Mouse (Mus musculus) naive thymus-derived CD4-positive, alpha-beta T cell, adult 2 months (primary cell): Measurements from ENCODE around the gene Cdc42ep1.

ENCODE experiments used
- DNase-seq: peaks from one replicate; pipeline ENCODE4 v3.0.0-alpha.2; 2011; ENCODE audit warnings: low read depth

The Cdc42ep1 gene

GRCm38 (mm10) chr15:78878792-78879516, 36.5 kb downstream of the Cdc42ep1 start:
- peak; percentile 58 for DNase-seq

GRCm38 (mm10) chr15:78880432-78880831, 38.0 kb downstream of the Cdc42ep1 start:
- DNase-seq, result no peak

- DNase-seq, result peak; percentile 35
These were observed 39.4 kb downstream of the Cdc42ep1 start for GRCm38 (mm10) chr15:78881828-78882227.

- no peak for DNase-seq
These were observed 47.0 kb downstream of the Cdc42ep1 start for GRCm38 (mm10) chr15:78889401-78889853.

GRCm38 (mm10) chr15:78892440-78892839, 50.0 kb downstream of the Cdc42ep1 start:
- no peak for DNase-seq

GRCm38 (mm10) chr15:78894726-78895125, 52.3 kb downstream of the Cdc42ep1 start:
- peak; percentile 54 for DNase-seq

GRCm38 (mm10) chr15:78895741-78896140, 53.3 kb downstream of the Cdc42ep1 start:
- DNase-seq, result no peak

GRCm38 (mm10) chr15:78896149-78896548, 53.7 kb downstream of the Cdc42ep1 start:
- peak; percentile 65 for DNase-seq

GRCm38 (mm10) chr15:78897488-78897887, 55.1 kb downstream of the Cdc42ep1 start:
- no peak for DNase-seq

- peak; percentile 75 for DNase-seq
These were observed 56.1 kb downstream of the Cdc42ep1 start for GRCm38 (mm10) chr15:78898507-78899001.

- no peak for DNase-seq
These were observed 57.0 kb downstream of the Cdc42ep1 start, which contains the start of gene Gm49510 for GRCm38 (mm10) chr15:78899409-78899739. Gene Gm49510 (plus strand): TSS chr15:78899667.

GRCm38 (mm10) chr15:78899740-78900584, 57.5 kb downstream of the Cdc42ep1 start, which contains the start of gene Sh3bp1:
Gene Sh3bp1 (plus strand): TSS chr15:78899768.
- DNase-seq, result peak; percentile 80
